21 mouse cellular contexts compared by ENCODE assay signal in genomic region chr6:100520558-100521099, GRCm38 (mm10).
A peak's percentile ranks its signal among the peaks of the same experiment; 100 is the strongest.
DNase-seq lines count a peak whose midpoint lies in the region; TF ChIP-seq lines count a peak whose summit lies in the region.
"Had no signal": no experiment of that assay in that cellular context is flagged by ENCODE, and none has a peak within 500 bp of the region (broad histone marks: within the 10 kb centered on the region; RNA-seq: fewer than 3 reads in every experiment).

No protein-coding gene starts in this region.

- dilution Hi-C loops in CH12.LX (cut with MboI; ENCODE audit: extremely low pct_ligation_motif_present, extremely low pct_unique_long_range_greater_than_20kb, low sequenced_read_pairs), result no loop called here

- in situ Hi-C loops in CH12.LX (cut with MboI; ENCODE audit: low pct_ligation_motif_present, low pct_unique_long_range_greater_than_20kb, low sequenced_read_pairs), result no loop called here

- no peaks in the 10 kb centered on the region for H3K36me3 ChIP-seq in CH12.LX (replicated peaks in 1 of 2; ENCODE audit: control insufficient read depth in 1 of 2, insufficient read depth in 1 of 2, low read length in 1 of 2)
- H3K36me3 ChIP-seq: forebrain, embryonic 10.5 days; heart, embryonic 10.5 days; heart, embryonic 13.5 days; hindbrain, embryonic 12.5 days; hindbrain, embryonic 15.5 days had no signal

- H3K79me2 ChIP-seq in CH12.LX (replicated peaks; ENCODE audit: control insufficient read depth, extremely low read depth, insufficient read depth, poor library complexity, severe bottlenecking), result no peaks in the 10 kb centered on the region

- TF ChIP-seq POLR2A in CH12.LX (IDR thresholded peaks at IDR 0.05; ENCODE audit: low read depth, low read length), result no peak

- no peak overlapping the region for H3K27ac ChIP-seq in CH12.LX (ENCODE audit: insufficient read depth, low read depth)
- H3K27ac ChIP-seq: forebrain, embryonic 10.5 days; forebrain, embryonic 13.5 days; heart, adult 2 months; heart, embryonic 10.5 days; heart, embryonic 13.5 days; hindbrain, embryonic 12.5 days; hindbrain, embryonic 15.5 days had no signal

- H3K4me2 ChIP-seq in CH12.LX (ENCODE audit: insufficient read depth, low read depth, poor library complexity, severe bottlenecking), result no peak overlapping the region
- H3K4me2 ChIP-seq: forebrain, embryonic 13.5 days; heart, embryonic 13.5 days; hindbrain, embryonic 12.5 days; hindbrain, embryonic 15.5 days had no signal

- TF ChIP-seq CTCF in CH12.LX (conservative IDR thresholded peaks at IDR 0.05 in 1 of 2, IDR thresholded peaks at IDR 0.05 in 1 of 2; ENCODE audit: low read depth in 2 of 2, low read length in 2 of 2), result no peak

- H3K9me3 ChIP-seq in CH12.LX (replicated peaks; ENCODE audit: low read length), result no peaks in the 10 kb centered on the region
- H3K9me3 ChIP-seq: forebrain, embryonic 10.5 days; forebrain, embryonic 13.5 days; heart, embryonic 10.5 days; heart, embryonic 13.5 days; hindbrain, embryonic 12.5 days; hindbrain, embryonic 15.5 days had no signal

- peaks cover 10% of the 10 kb centered on the region for H3K27me3 ChIP-seq in CH12.LX (replicated peaks)
- H3K27me3 ChIP-seq: forebrain, embryonic 13.5 days had no signal

- DNase-seq in adrenal gland, adult 2 months, result peak; percentile 71
- DNase-seq in adrenal gland, adult 18-20 months (ENCODE audit: low spot score in 2 of 2), result no peak
- peak; percentile 55 for DNase-seq in CH12.LX (ENCODE audit: extremely low read depth)
- peak; percentile 44 for DNase-seq in ZHBTc4 (ENCODE audit: low read depth, low spot score)
- peak; percentile 63 for DNase-seq in adrenal gland, postnatal 14 days
- no peak for DNase-seq in urinary bladder, postnatal 36 days (ENCODE audit: low spot score in 2 of 2)
- DNase-seq in right cerebral cortex, postnatal 14 days, result no peak
- DNase-seq in urinary bladder, postnatal 10 days (ENCODE audit: low spot score), result no peak
- DNase-seq: B cell, adult 2 months; cerebellum, adult 18-20 months; cerebellum, adult 9-10 months; gastrocnemius, postnatal 10 days; gastrocnemius, postnatal 36 days; heart, adult 2 months; kidney, adult 11 months had no signal

- peaks cover 11 to 53% of the 10 kb centered on the region in 2 experiments for H3K4me1 ChIP-seq in CH12.LX (ENCODE audit: control insufficient read depth in 1 of 2, insufficient read depth in 2 of 2)

- TF ChIP-seq EP300 in CH12.LX (IDR thresholded peaks at IDR 0.05; ENCODE audit: low read length), result 0 out of 2 replicates have a peak, but pooled peaks have one; percentile 35

- TF ChIP-seq RAD21 in CH12.LX (IDR thresholded peaks at IDR 0.05; ENCODE audit: low read depth, low read length), result no peak

- H3K9ac ChIP-seq in CH12.LX (ENCODE audit: insufficient read depth, low read depth), result no peak overlapping the region
- H3K9ac ChIP-seq: forebrain, embryonic 13.5 days; heart, embryonic 13.5 days; hindbrain, embryonic 12.5 days; hindbrain, embryonic 15.5 days had no signal

- no peak overlapping the region for H3K4me3 ChIP-seq in CH12.LX (replicated peaks in 1 of 3; ENCODE audit: low read depth in 2 of 3, low read length in 2 of 3, poor library complexity in 1 of 3)
- H3K4me3 ChIP-seq: forebrain, embryonic 10.5 days; forebrain, embryonic 13.5 days; heart, adult 2 months; heart, embryonic 10.5 days; heart, embryonic 13.5 days; hindbrain, embryonic 12.5 days; hindbrain, embryonic 15.5 days had no signal

TF ChIP-seq in CH12.LX, 34 proteins besides CTCF, POLR2A, EP300 and RAD21:
- peak; percentile 61; the same call in 1 of the 2 replicates for TF ChIP-seq MEF2A (IDR thresholded peaks at IDR 0.05; ENCODE audit: borderline replicate concordance, low read depth, low read length)
- peak; percentile 58 for TF ChIP-seq ETS1 (conservative IDR thresholded peaks at IDR 0.05; ENCODE audit: low read depth, low read length)
- no peak for TF ChIP-seq TBP (conservative IDR thresholded peaks at IDR 0.05; ENCODE audit: low read depth, low read length)

Comparison
In these comparisons a context has a peak if more than half of its experiments do, and no peak if none do; other contexts are left out.
1. DNase-seq: peak in adrenal gland, adult 2 months (single experiment), CH12.LX (single experiment), ZHBTc4 (single experiment) and adrenal gland, postnatal 14 days (single experiment); none in adrenal gland, adult 18-20 months (0 of 2), urinary bladder, postnatal 36 days (0 of 2), right cerebral cortex, postnatal 14 days (single experiment) and urinary bladder, postnatal 10 days (single experiment).